Comparison of ENCODE assay signal across 17 mouse cellular contexts in genomic region chr8:36028121-36028955, GRCm38 (mm10).
DNase-seq lines count a peak whose midpoint lies in the region; ATAC-seq and TF ChIP-seq lines count a peak whose summit lies in the region.
"Had no signal": no experiment of that assay in that cellular context is flagged by ENCODE, and none has a peak within 500 bp of the region (broad histone marks: within the 10 kb centered on the region; RNA-seq: fewer than 3 reads in every experiment).

No protein-coding gene starts in this region.

- peak overlapping the region; percentile 64 for H3K4me2 ChIP-seq in CH12.LX (ENCODE audit: insufficient read depth, low read depth, poor library complexity, severe bottlenecking)
- H3K4me2 ChIP-seq in neural tube, embryonic 15.5 days = no peak overlapping the region
- H3K4me2 ChIP-seq: intestine, embryonic 15.5 days; kidney, embryonic 15.5 days; neural tube, embryonic 12.5 days had no signal

- dilution Hi-C loops in CH12.LX (cut with MboI; ENCODE audit: extremely low pct_ligation_motif_present, extremely low pct_unique_long_range_greater_than_20kb, low sequenced_read_pairs) = no loop called here

- H3K27me3 ChIP-seq in CH12.LX (replicated peaks) = no peaks in the 10 kb centered on the region
- H3K27me3 ChIP-seq in neural tube, embryonic 15.5 days (replicated peaks) = no peaks in the 10 kb centered on the region
- H3K27me3 ChIP-seq: intestine, embryonic 15.5 days; kidney, embryonic 15.5 days; neural tube, embryonic 12.5 days had no signal

- no peaks in the 10 kb centered on the region for H3K9me3 ChIP-seq in CH12.LX (replicated peaks; ENCODE audit: low read length)
- no peaks in the 10 kb centered on the region for H3K9me3 ChIP-seq in neural tube, embryonic 15.5 days (replicated peaks)
- H3K9me3 ChIP-seq: hindbrain, embryonic 10.5 days; intestine, embryonic 15.5 days; kidney, embryonic 15.5 days; neural tube, embryonic 12.5 days had no signal

- TF ChIP-seq EP300 in CH12.LX (IDR thresholded peaks at IDR 0.05; ENCODE audit: low read length) = peak; percentile 95

- H3K4me3 ChIP-seq in CH12.LX (replicated peaks in 1 of 3; ENCODE audit: low read depth in 2 of 3, low read length in 2 of 3, poor library complexity in 1 of 3) = no peak overlapping the region
- H3K4me3 ChIP-seq in neural tube, embryonic 15.5 days (replicated peaks) = no peak overlapping the region
- H3K4me3 ChIP-seq: hindbrain, embryonic 10.5 days; intestine, embryonic 15.5 days; kidney, embryonic 15.5 days; neural tube, embryonic 12.5 days had no signal

- in situ Hi-C loops in CH12.LX (cut with MboI; ENCODE audit: low pct_ligation_motif_present, low pct_unique_long_range_greater_than_20kb, low sequenced_read_pairs) = no loop called here

- no peak for ATAC-seq in neural tube, embryonic 15.5 days (ENCODE audit: low FRiP score)
- ATAC-seq: intestine, embryonic 15.5 days; midbrain, embryonic 16.5 days had no signal

- peaks cover 13 to 28% of the 10 kb centered on the region in 2 experiments for H3K4me1 ChIP-seq in CH12.LX (ENCODE audit: control insufficient read depth in 1 of 2, insufficient read depth in 2 of 2)
- no peaks in the 10 kb centered on the region; the same call in 1 of the 2 replicates for H3K4me1 ChIP-seq in neural tube, embryonic 15.5 days
- H3K4me1 ChIP-seq: neural tube, embryonic 12.5 days had no signal

- no peak for TF ChIP-seq RAD21 in CH12.LX (IDR thresholded peaks at IDR 0.05; ENCODE audit: low read depth, low read length)

- no peaks in the 10 kb centered on the region for H3K79me2 ChIP-seq in CH12.LX (replicated peaks; ENCODE audit: control insufficient read depth, extremely low read depth, insufficient read depth, poor library complexity, severe bottlenecking)

- no peak for TF ChIP-seq POLR2A in CH12.LX (IDR thresholded peaks at IDR 0.05; ENCODE audit: low read depth, low read length)

- H3K36me3 ChIP-seq in CH12.LX (replicated peaks in 1 of 2; ENCODE audit: control insufficient read depth in 1 of 2, insufficient read depth in 1 of 2, low read length in 1 of 2) = no peaks in the 10 kb centered on the region
- no peaks in the 10 kb centered on the region for H3K36me3 ChIP-seq in neural tube, embryonic 15.5 days
- H3K36me3 ChIP-seq: hindbrain, embryonic 10.5 days; intestine, embryonic 15.5 days; kidney, embryonic 15.5 days; neural tube, embryonic 12.5 days had no signal

- WGBS in neural tube, embryonic 15.5 days = 93% methylated on average over 9 of the region's 9 CpGs

- no peak overlapping the region for H3K9ac ChIP-seq in CH12.LX (ENCODE audit: insufficient read depth, low read depth)
- no peak overlapping the region for H3K9ac ChIP-seq in neural tube, embryonic 15.5 days (replicated peaks)
- H3K9ac ChIP-seq: intestine, embryonic 15.5 days; kidney, embryonic 15.5 days; neural tube, embryonic 12.5 days had no signal

- peak; percentile 41 for DNase-seq in A20 (ENCODE audit: low read depth, low spot score)
- DNase-seq in CH12.LX (ENCODE audit: extremely low read depth) = peak; percentile 49
- DNase-seq in induced T-regulatory cell, adult 2 months (ENCODE audit: low read depth) = peak; percentile 45
- peak; percentile 80 for DNase-seq in thymus, postnatal 0 days (ENCODE audit: low spot score)
- no peak for DNase-seq in cerebellum, postnatal 36 days
- DNase-seq in left cerebral cortex, adult 11 months (ENCODE audit: low spot score) = no peak
- DNase-seq: adrenal gland, postnatal 14 days; cerebellum, adult 9-11 months; gastrocnemius, postnatal 36 days; lung, adult 18-20 months; lung, postnatal 4 days had no signal

- no peak overlapping the region for H3K27ac ChIP-seq in CH12.LX (ENCODE audit: insufficient read depth, low read depth)
- H3K27ac ChIP-seq in neural tube, embryonic 15.5 days (replicated peaks) = no peak overlapping the region
- H3K27ac ChIP-seq: hindbrain, embryonic 10.5 days; intestine, embryonic 15.5 days; kidney, embryonic 15.5 days; neural tube, embryonic 12.5 days had no signal

- no peak for TF ChIP-seq CTCF in CH12.LX (conservative IDR thresholded peaks at IDR 0.05 in 1 of 2, IDR thresholded peaks at IDR 0.05 in 1 of 2; ENCODE audit: low read depth in 2 of 2, low read length in 2 of 2)

TF ChIP-seq in CH12.LX, 34 proteins besides CTCF, POLR2A, EP300 and RAD21:
- TF ChIP-seq JUN (IDR thresholded peaks at IDR 0.05; ENCODE audit: insufficient read depth, low read depth, low read length) (peak; percentile 75), ZC3H11A (IDR thresholded peaks at IDR 0.05; ENCODE audit: low read depth, low read length) (no peak), ETS1 (conservative IDR thresholded peaks at IDR 0.05; ENCODE audit: low read depth, low read length) (peak; percentile 39; the same call in 1 of the 2 replicates), TBP (conservative IDR thresholded peaks at IDR 0.05; ENCODE audit: low read depth, low read length) (no peak), JUND (conservative IDR thresholded peaks at IDR 0.05; ENCODE audit: low read depth, low read length) (peak; percentile 87), UBTF (IDR thresholded peaks at IDR 0.05; ENCODE audit: low read depth, low read length) (no peak), HCFC1 (IDR thresholded peaks at IDR 0.05; ENCODE audit: low read depth, low read length) (no peak; the same call in 1 of the 2 replicates), NRF1 (IDR thresholded peaks at IDR 0.05; ENCODE audit: low read depth, low read length) (no peak), MAFK (IDR thresholded peaks at IDR 0.05; ENCODE audit: insufficient replicate concordance, low read length) (0 out of 2 replicates have a peak, but pooled peaks have one; percentile 53), IRF4 (IDR thresholded peaks at IDR 0.05; ENCODE audit: low read depth, low read length) (peak; percentile 96), TCF12 (IDR thresholded peaks at IDR 0.05; ENCODE audit: low read depth, low read length) (0 out of 2 replicates have a peak, but pooled peaks have one; percentile 31), CHD2 (IDR thresholded peaks at IDR 0.05; ENCODE audit: low read length) (no peak), MAZ (IDR thresholded peaks at IDR 0.05; ENCODE audit: low read depth, low read length) (no peak), MAX (IDR thresholded peaks at IDR 0.05; ENCODE audit: low read length) (no peak), SIN3A (IDR thresholded peaks at IDR 0.05; ENCODE audit: low read length) (no peak), PAX5 (IDR thresholded peaks at IDR 0.05; ENCODE audit: low read length) (no peak), MYC (IDR thresholded peaks at IDR 0.05; ENCODE audit: low read depth, low read length) (0 out of 2 replicates have a peak, but pooled peaks have one; percentile 35), MXI1 (IDR thresholded peaks at IDR 0.05; ENCODE audit: low read depth, low read length) (no peak), GABPA (IDR thresholded peaks at IDR 0.05; ENCODE audit: insufficient replicate concordance, low read depth, low read length) (no peak), KAT2A (IDR thresholded peaks at IDR 0.05; ENCODE audit: insufficient replicate concordance, low read length) (no peak), MEF2A (IDR thresholded peaks at IDR 0.05; ENCODE audit: borderline replicate concordance, low read depth, low read length) (no peak; the same call in 1 of the 2 replicates), CHD1 (IDR thresholded peaks at IDR 0.05; ENCODE audit: low read depth, low read length) (no peak), NELFE (IDR thresholded peaks at IDR 0.05; ENCODE audit: low read depth, low read length) (no peak), BHLHE40 (IDR thresholded peaks at IDR 0.05; ENCODE audit: low read depth, low read length) (peak; percentile 58; the same call in 1 of the 2 replicates), ZKSCAN1 (IDR thresholded peaks at IDR 0.05; ENCODE audit: borderline replicate concordance, low read depth, low read length) (no peak), E2F4 (IDR thresholded peaks at IDR 0.05; ENCODE audit: insufficient replicate concordance, low read depth, low read length) (no peak), USF1 (IDR thresholded peaks at IDR 0.05; ENCODE audit: low read depth, low read length) (no peak), ZMIZ1 (IDR thresholded peaks at IDR 0.05; ENCODE audit: low read depth, low read length) (no peak), SMC3 (IDR thresholded peaks at IDR 0.05; ENCODE audit: low read depth, low read length) (no peak; the same call in none of the 2 replicates), RCOR1 (conservative IDR thresholded peaks at IDR 0.05; ENCODE audit: low read depth, low read length) (peak; percentile 90), POLR2AphosphoS2 (IDR thresholded peaks at IDR 0.05; ENCODE audit: low read depth, low read length) (no peak), ZNF384 (IDR thresholded peaks at IDR 0.05; ENCODE audit: low read depth, low read length) (no peak), ELF1 (IDR thresholded peaks at IDR 0.05; ENCODE audit: low read depth, low read length) (no peak; the same call in 1 of the 2 replicates), USF2 (conservative IDR thresholded peaks at IDR 0.05; ENCODE audit: low read depth, low read length) (no peak)

Comparison
In these comparisons a context has a peak if more than half of its experiments do, and no peak if none do; other contexts are left out.
1. DNase-seq: peak in A20 (single experiment), CH12.LX (single experiment), induced T-regulatory cell, adult 2 months (single experiment) and thymus, postnatal 0 days (single experiment); none in cerebellum, postnatal 36 days (0 of 2) and left cerebral cortex, adult 11 months (single experiment).